Mouse (Mus musculus) Patski (cell line): Measurements from ENCODE around the gene Mapkbp1. TPM values are rescaled to one million over a fixed set of nuclear protein-coding genes. Genes with fewer than 3 reads are reported as not detected.

ENCODE experiments used
- ATAC-seq: fragments of 100-300 bp; one replicate; pipeline ENCODE4 v1.8.0; 2021
- CTCF ChIA-PET: fragments of 350-600 bp; sonication (Branson Sonifier 250); formaldehyde crosslinking; loops from one replicate; lab custom pipeline; 2022; ENCODE audit warnings: inconsistent platforms; lab: Charles Lee
- POLR2A ChIA-PET: fragments of 350-600 bp; sonication (Branson Sonifier 250); formaldehyde crosslinking; loops from one replicate; lab custom pipeline; 2022; ENCODE audit warnings: antibody characterized with exemption, inconsistent platforms; lab: Charles Lee
- DNase-seq: peaks from one replicate; pipeline ENCODE4 v3.0.0-alpha.2; 2011; ENCODE audit warnings: low read depth, low spot score
- H3K27me3 ChIP-seq: fragments of 371-371 bp; one replicate; pipeline ENCODE4 v1.5.1; 2021
- CTCF ChIP-seq: fragments of 100-300 bp; IDR thresholded peaks from one replicate; pipeline ENCODE4 v1.5.1; 2021
- in situ Hi-C: fragments of 300-500 bp; cut with MboI; formaldehyde crosslinking; loops from 3 replicates; pipeline ENCODE4 v1.11.1; 2018; ENCODE audit warnings: low pct_unique_long_range_greater_than_20kb, mixed read lengths
- polyA plus RNA-seq: library from polyadenylated mRNA; unstranded; gene quantifications from one replicate; pipeline ENCODE4 v1.2.3, GENCODE M21; 2021

The Mapkbp1 gene
- polyA plus RNA-seq, 1 experiment from 2014 or later: 15.3 TPM

DNA sequence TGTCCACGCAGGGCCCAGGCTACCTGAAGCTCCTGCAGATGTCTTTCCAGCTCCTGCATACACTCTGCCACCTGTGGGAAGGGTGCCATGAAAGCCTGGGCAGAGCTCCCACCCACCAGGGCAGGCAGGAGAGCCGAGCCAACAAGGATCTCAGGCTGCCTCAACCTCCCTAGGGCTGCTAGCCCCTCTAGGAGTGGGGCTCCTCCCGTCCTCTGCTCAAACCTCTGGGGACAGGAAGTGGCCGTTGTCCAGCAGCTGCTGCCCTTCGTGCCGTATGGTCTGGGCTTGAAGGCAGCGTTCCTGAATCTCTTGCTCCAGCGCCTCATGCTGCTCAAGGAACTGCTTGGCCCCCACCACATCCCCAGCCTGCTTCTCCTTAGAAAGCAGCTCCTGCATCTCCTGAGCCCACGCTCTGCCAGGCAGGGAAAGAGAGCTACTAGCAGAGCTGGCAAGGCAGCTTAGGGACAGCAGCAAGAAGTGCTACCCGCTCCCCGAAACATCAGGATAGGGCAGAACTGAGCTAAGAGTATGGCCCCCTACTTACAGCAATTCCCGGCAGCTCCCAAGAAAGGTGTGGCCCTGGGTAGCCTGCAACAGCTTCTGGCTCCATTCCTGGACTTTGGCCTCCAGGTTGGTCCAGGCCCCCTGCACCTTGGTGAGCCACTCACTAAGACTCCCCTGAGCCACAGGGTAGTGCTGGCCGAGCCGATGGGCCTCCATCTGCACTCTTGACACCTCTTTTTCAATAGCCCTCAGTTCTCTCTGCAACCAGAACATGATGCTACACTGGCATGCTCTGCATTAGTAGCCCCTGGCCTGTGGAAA is 74.2 kb downstream of the Mapkbp1 start:
- in situ Hi-C loops: no loop called here
- POLR2A ChIA-PET: interaction anchor here (0.9 kb wide), 1 partner anchor 8 kb away, joined by 3 read pairs; no protein-coding TSS in a partner anchor
- no peaks in the 10 kb centered on the region for H3K27me3 ChIP-seq
- DNase-seq (no peak), ATAC-seq (no peak)
- no peak for TF ChIP-seq CTCF
- CTCF ChIA-PET: no interaction called here

DNA sequence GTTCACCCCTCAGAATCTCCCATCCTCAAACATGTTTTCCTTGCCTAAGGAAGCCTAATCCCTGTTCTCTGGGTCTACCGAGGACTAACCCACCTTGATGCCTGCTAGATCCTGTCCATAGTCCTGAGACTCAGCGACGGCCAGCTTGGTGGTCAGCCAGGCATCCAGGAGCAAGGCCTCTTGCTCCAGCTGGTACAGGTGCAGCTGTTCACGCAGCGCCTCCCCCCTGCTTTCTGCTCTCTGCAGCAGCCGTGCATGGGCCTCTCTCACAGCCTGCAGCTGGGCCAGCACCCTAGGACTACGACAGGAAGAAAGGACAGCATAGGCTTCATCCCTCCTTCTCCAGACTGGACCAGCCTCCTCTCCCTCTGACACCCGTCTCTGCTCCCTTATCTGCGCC is 75.7 kb downstream of the Mapkbp1 start:
- DNase-seq (no peak), ATAC-seq (no peak)
- no peaks in the 10 kb centered on the region for H3K27me3 ChIP-seq
- ChIA-PET CTCF (no interaction called here), POLR2A (no interaction called here)
- no peak for TF ChIP-seq CTCF
- in situ Hi-C loops: no loop called here

DNA sequence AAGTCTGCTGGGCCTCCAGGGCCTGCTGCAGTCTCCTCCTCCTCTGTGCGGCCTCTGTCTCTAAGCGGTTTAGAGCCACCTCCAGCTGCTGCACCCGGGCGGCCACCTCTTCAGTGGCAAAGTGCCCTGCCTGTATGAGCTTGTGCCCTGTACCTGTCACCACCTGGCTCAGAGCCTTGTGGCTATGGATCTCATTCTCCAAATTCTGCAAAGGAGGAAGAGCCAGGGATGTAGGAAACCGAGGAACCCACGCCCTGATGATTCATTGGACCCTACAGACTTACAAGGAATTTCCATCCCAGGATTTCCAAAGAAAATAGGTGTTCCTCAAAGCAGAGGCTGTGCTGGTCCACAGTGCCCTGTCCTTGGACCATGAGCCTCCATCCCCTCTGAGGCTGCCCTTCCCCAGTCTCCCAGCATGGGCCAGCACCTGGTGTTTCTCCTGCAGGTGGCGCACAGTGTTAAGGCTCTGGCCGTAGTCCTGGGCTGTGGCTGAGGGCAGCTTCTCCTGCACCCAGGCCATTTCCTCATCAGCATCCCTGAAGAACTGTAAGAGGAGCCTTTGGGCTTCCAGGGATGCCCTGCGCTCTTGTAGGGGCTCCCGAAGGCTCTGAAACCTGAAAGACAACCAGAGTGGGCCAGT is 77.3 kb downstream of the Mapkbp1 start:
- ChIA-PET CTCF (interaction anchor here (1.7 kb wide), 1 partner anchor 15 kb away, joined by 6 read pairs; no protein-coding TSS in a partner anchor), POLR2A (no interaction called here)
- TF ChIP-seq CTCF: no peak
- no peaks in the 10 kb centered on the region for H3K27me3 ChIP-seq
- in situ Hi-C loops: no loop called here
- ATAC-seq (no peak), DNase-seq (no peak)

DNA sequence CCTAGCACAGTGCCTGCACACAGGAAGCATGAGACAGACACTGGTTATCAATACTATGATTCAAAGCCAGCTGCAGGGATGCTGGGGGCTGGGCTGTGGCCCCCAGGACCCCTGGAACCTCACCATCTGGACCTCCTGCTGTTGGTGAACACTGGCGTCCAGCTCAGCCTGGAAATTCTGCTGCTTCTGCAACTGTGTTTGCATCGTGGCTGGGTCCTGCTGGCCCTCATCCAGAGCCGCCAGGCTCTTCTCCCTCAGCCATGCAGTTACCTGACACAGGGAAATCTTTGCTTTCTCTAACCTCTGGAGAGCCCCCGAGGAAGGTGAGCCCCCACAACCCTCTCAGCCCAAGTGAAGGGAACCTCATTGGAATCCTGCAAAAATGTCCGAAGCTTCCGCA is 78.9 kb downstream of the Mapkbp1 start:
- no peak for TF ChIP-seq CTCF
- POLR2A ChIA-PET: no interaction called here

DNA sequence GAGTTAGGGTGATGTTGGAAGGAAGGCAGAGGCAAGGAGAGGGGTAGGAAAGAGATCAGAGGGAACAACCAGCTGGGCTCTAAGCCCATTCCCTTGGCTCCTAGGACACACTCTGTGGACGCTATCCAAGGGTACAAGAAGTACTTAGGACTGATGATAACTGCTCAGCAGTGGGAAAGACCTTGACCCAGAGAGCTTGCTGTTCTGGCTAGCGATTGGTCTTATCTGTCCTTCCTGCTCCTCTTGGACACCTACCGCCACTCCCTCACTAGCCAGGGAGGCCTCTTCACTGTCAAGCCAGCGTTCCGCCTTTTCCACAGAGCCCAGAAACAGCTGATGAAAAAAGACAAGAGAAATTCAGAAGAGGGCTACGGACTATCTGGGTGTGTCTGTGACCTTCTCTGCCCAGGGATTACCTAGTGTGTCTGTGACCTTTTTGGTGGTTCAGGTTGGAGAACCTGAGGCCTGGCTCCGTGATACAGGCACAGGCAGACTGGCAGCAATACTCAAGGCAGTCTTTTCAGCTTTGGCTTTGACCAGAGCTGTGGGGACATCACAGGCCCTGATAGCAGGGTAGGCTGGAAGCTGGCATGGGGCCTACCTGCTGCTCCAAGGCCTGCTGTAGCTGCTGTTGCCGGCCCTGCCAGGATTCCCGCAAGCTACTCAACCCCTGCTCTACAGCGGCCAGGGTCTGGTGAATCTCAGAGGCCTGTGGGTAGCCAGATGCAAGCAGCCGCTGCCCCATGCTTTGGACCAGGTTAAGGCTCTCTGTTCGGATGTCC is 82.5 kb downstream of the Mapkbp1 start:
- in situ Hi-C loops: no loop called here
- no peak for DNase-seq
- H3K27me3 ChIP-seq: no peaks in the 10 kb centered on the region
- POLR2A ChIA-PET: interaction anchor here (1.1 kb wide), 1 partner anchor 8 kb away, joined by 3 read pairs; no protein-coding TSS in a partner anchor
- ATAC-seq: no peak
- TF ChIP-seq CTCF: no peak
- CTCF ChIA-PET: no interaction called here

More for the DNA sequence above, 78.9 kb downstream of the Mapkbp1 start:
- no peak for ATAC-seq
- no peaks in the 10 kb centered on the region for H3K27me3 ChIP-seq
- CTCF ChIA-PET: interaction anchor here (1.3 to 1.8 kb wide), 2 partner anchors 17 to 79 kb away, joined by 3 to 6 read pairs; partner anchors contain the start of gene Mapkbp1
- DNase-seq: no peak
- in situ Hi-C loops: no loop called here

DNA sequence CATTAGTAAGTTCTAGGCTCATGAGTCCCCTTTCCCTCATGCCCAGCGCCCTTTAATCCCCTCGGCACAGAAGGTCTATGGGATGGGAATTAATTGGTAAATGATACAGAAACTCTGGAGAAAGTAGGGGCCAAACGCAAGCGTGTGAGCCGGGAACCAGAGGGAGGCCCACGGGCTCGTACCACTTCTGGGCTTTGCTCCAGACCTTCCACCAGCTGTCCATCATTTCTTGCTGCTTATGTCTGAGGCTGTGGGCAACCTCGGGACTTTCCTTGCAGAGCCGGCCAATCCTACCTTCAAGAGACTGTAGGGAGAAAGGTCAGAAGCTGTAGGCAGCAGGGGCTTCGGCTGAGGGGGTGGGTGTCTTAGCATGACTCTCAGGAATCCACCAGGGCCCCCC is 83.4 kb downstream of the Mapkbp1 start:
- ChIA-PET POLR2A (interaction anchor here (1.1 kb wide), 1 partner anchor 9 kb away, joined by 3 read pairs; no protein-coding TSS in a partner anchor), CTCF (no interaction called here)
- TF ChIP-seq CTCF: no peak
- DNase-seq (no peak), ATAC-seq (no peak)
- H3K27me3 ChIP-seq: no peaks in the 10 kb centered on the region
- in situ Hi-C loops: no loop called here

DNA sequence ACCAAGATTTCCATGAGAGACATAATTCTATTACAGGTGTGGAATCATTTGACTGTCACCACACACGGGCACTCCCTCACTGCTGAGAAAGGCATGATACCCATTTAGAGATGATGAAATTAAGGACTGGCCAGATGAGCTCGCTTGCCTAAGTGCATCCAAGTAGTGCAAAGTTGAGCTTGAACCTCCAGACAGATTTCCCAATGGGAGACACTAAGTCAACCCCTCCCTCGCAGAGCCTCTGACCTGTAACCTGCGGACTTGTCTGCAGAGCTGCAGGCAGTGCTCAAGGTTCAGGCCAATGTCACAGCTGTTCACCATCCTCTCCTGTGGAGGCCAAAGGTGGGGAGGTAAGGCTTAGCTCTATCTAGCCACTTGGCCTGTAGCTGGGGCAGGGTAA is 86.3 kb downstream of the Mapkbp1 start:
- no peaks in the 10 kb centered on the region for H3K27me3 ChIP-seq
- in situ Hi-C loops: no loop called here

DNA sequence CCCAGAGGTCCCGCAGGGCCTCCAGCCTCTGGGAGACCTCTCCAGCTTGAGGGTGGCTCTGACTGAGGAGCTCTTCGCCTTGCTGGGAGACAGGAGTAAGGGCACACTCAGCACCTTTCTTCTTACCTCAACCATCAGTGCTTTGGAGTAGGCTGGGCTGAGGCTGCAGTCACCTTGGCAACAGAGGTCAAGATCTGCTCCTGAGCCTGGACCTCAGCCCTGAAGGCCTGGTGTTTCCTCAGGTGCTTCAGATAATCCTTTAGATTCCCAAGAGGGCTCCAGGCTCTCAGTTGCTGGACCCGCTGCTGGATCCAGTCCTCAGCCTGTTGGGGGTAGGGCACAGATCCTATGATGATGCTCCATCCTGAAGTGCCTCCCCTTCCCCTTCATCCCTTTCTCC is 87.0 kb downstream of the Mapkbp1 start:
- DNase-seq (no peak), ATAC-seq (no peak)
- ChIA-PET POLR2A (interaction anchor here (1.6 kb wide), 1 partner anchor 29 kb away, joined by 4 read pairs; no protein-coding TSS in a partner anchor), CTCF (interaction anchor here (0.6 to 2.0 kb wide), 5 partner anchors 9 to 150 kb away, joined by 3 to 7 read pairs (median 3); no protein-coding TSS in a partner anchor)
- in situ Hi-C loops: no loop called here
- TF ChIP-seq CTCF: no peak
- no peaks in the 10 kb centered on the region for H3K27me3 ChIP-seq

More for the DNA sequence above, 86.3 kb downstream of the Mapkbp1 start:
- DNase-seq (no peak), ATAC-seq (no peak)
- CTCF ChIA-PET: interaction anchor here (0.6 to 2.0 kb wide), 4 partner anchors 9 to 149 kb away, joined by 3 to 7 read pairs (median 4); no protein-coding TSS in a partner anchor
- no peak for TF ChIP-seq CTCF
- POLR2A ChIA-PET: interaction anchor here (1.6 kb wide), 1 partner anchor 28 kb away, joined by 4 read pairs; no protein-coding TSS in a partner anchor

DNA sequence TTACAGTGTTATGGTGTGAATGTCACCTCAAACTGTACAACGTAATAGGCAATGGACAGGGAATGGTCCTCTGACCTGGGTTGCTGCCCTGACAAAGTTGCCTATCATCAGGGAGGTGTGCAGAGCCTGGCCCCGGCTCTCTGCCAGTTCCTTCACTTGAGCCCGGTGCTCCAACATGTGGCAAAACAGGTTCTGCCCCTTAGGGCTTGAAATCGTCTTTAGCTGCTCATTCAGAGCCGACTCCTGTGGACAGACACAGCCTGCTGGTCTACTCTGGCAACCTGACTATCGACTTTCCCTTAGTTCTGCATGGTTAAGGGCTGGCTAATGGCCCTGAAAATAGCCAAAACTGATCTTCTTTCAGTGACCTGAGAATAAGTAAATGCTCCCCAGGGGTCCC is 87.7 kb downstream of the Mapkbp1 start:
- H3K27me3 ChIP-seq: no peaks in the 10 kb centered on the region
- ChIA-PET POLR2A (no interaction called here), CTCF (interaction anchor here (0.7 to 2.0 kb wide), 3 partner anchors 8 to 108 kb away, joined by 3 to 7 read pairs (median 4); no protein-coding TSS in a partner anchor)
- no peak for TF ChIP-seq CTCF
- in situ Hi-C loops: no loop called here
- no peak for ATAC-seq
- DNase-seq: no peak

DNA sequence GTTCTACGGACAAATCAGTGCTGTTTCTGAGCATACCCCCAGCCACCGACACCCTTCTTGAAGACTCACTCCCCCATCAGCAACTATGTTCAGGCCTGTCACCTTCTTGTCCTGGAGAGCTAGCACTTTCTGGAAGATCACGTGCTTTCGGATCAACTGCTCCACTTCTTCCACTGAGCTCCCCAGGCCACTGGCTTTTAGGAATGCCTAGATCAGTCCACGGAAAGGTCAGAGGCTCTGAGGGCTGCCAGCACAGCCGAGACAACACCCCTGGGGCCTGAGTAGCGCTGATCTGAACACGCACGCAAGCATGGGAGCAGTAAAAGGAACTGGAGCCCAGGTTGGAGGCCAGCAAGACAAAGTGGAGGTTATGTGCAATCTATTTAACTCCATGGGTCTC is 88.2 kb downstream of the Mapkbp1 start:
- no peak for DNase-seq
- no peak for ATAC-seq
- POLR2A ChIA-PET: no interaction called here
- in situ Hi-C loops: no loop called here
- TF ChIP-seq CTCF: no peak
- H3K27me3 ChIP-seq: no peaks in the 10 kb centered on the region
- CTCF ChIA-PET: no interaction called here
